Mouse (Mus musculus) lung, postnatal 4 days (tissue): ENCODE results near the gene Deaf1.
"Not testable (repeated sequence)": the region's sequence is repeated elsewhere in the genome, so short reads cannot be mapped to it uniquely, and the experiment has no call there.

ENCODE experiments used
- DNase-seq, 2 experiments: peaks; one replicate each; pipeline ENCODE4 v3.0.0; 2021

Deaf1 gene

GRCm38 (mm10) chr7:141261480-141261879 lies 66.0 kb downstream of the Deaf1 start:
- DNase-seq = no peak

DNA sequence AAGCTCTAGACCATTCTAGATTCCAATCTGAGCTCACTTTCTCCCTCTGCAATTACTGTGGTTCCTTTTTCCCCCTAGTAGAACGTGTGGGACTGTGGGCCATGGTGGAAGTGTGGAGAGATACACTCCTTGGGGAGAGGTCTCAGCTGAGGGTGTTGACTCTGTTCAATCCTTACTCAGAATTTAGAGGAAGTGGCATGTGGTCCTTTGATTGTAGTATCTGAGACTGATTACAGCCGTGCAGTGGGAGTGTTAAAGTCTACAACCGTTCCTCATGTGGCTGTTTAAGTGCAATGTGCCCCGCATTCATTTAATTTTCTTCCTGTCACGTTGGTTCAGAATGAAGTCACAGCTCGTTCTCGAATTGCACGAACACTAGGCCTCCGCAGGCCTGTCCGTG lies 71.3 kb downstream of the Deaf1 start:
- DNase-seq = no peak

- not testable (repeated sequence) for DNase-seq
Measured at GRCm38 (mm10) chr7:141250486-141250885, 77.0 kb downstream of the Deaf1 start.
